Mouse (Mus musculus): ENCODE results near the gene Stum.

DNA sequence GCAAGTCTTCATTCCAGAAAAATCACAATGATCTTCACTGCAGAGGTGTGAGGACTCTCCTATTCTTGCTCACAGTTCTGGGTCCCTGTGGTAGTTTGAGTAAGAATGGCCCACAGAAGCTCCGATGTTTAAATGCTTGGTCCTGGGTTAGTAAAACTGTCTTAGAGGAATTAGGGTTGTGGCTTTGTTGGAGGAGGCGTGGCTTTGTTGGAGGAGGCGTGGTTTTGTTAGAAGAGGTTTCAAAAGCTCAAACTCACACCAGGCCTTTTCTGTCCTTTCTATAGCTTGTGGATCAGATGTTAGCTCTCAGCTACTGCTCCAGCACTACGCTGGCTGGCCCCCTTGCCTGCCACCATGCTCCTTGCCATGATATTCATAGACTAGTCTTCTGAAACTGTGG, 27.6 kb upstream of the Stum start:
- TF ChIP-seq GATA1 (IDR thresholded peaks at IDR 0.05; ENCODE audit: borderline replicate concordance, low read length): no peak
- no peak for TF ChIP-seq FLI1 (IDR thresholded peaks at IDR 0.05; ENCODE audit: low read length)
